Mouse (Mus musculus) neural tube, embryonic 11.5 days (tissue): ENCODE data around the gene Ppm1n. TPM values are rescaled to one million over a fixed set of nuclear protein-coding genes. Genes with fewer than 3 reads are reported as not detected.
A peak's percentile ranks its signal among the peaks of the same experiment; 100 is the strongest.

Experiments used
- ATAC-seq: fragments of 200-750 bp; cut with Nextera tagmentation; 2 replicates; pipeline ENCODE4 v1.8.0; 2017; ENCODE audit warnings: moderate number of reproducible peaks, mild to moderate bottlenecking, moderate TSS enrichment, moderate library complexity; ENCODE audit not compliant: insufficient read depth, low FRiP score, low TSS enrichment
- DNase-seq: peaks from one replicate; pipeline ENCODE4 v3.0.0-alpha.2; 2015; ENCODE audit warnings: low spot score
- H3K27ac ChIP-seq: fragments of 300-500 bp; sonication (generic); 2 replicates; pipeline ENCODE4 v1.5.1; 2014; ENCODE audit warnings: low read depth, mild to moderate bottlenecking, low read length
- H3K27me3 ChIP-seq: fragments of 300-500 bp; sonication (generic); 2 replicates; pipeline ENCODE4 v1.6.1; 2014; ENCODE audit warnings: mild to moderate bottlenecking, low read length, mixed read lengths; ENCODE audit not compliant: control insufficient read depth, insufficient read depth
- H3K36me3 ChIP-seq: fragments of 300-500 bp; sonication (generic); 2 replicates; pipeline ENCODE4 v1.6.1; 2014; ENCODE audit warnings: mild to moderate bottlenecking, low read length, moderate library complexity, mixed read lengths; ENCODE audit not compliant: control insufficient read depth, insufficient read depth
- H3K4me1 ChIP-seq: fragments of 300-500 bp; sonication (generic); 2 replicates; pipeline ENCODE4 v1.6.1; 2014; ENCODE audit warnings: low read length, mixed read lengths; ENCODE audit not compliant: control insufficient read depth, insufficient read depth
- H3K4me2 ChIP-seq: fragments of 300-500 bp; sonication (generic); 2 replicates; pipeline ENCODE4 v1.6.1; 2014; ENCODE audit warnings: low read depth, mild to moderate bottlenecking, moderate library complexity
- H3K4me3 ChIP-seq: fragments of 300-500 bp; sonication (generic); 2 replicates; pipeline ENCODE4 v1.5.1; 2014; ENCODE audit warnings: low read depth, low read length
- H3K9ac ChIP-seq: fragments of 300-500 bp; sonication (generic); 2 replicates; pipeline ENCODE4 v1.6.1; 2014; ENCODE audit warnings: mild to moderate bottlenecking, low read length
- H3K9me3 ChIP-seq: fragments of 300-500 bp; sonication (generic); 2 replicates; pipeline ENCODE4 v1.6.1; 2016; ENCODE audit warnings: low read length; ENCODE audit not compliant: control insufficient read depth
- WGBS: fragments of 180-500 bp; shearing (Covaris S2); extraction: QIAGEN DNeasy Blood & Tissue Kit; methylation state at CpG from one replicate; pipeline ENCODE4 v1.1.7; 2014; 5-methylcytosine and 5-hydroxymethylcytosine counted together
- polyA plus RNA-seq: library from polyadenylated mRNA; unstranded; fragments of >200 nt; fragmentation: Nextera tagmentation; extraction: Ambion mirVana; gene quantifications from 2 replicates; pipeline ENCODE4 v1.2.1, GENCODE M21; 2014

Ppm1n gene
- polyA plus RNA-seq, 1 experiment from 2014 or later = not detected

DNA sequence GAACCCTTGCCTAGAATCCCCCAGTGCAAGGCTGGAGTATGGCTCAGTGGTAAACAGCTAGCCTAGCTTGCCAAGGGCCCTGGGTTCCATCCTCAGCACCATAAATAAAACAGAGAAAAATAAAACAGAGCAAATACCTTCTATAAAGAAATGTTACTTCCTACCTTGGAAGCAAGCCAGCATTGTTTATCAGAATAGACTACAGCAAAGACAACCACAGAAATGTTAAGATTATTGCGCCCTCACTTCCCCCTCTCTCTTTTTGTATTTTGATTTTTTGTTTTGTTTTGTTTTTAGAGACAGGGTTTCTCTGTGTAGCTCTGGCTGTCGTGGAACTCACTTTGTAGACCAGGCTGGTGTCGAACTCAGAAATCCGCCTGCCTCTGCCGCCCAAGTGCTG lies 17.9 kb upstream of the Ppm1n start:
- no peak for ATAC-seq

DNA sequence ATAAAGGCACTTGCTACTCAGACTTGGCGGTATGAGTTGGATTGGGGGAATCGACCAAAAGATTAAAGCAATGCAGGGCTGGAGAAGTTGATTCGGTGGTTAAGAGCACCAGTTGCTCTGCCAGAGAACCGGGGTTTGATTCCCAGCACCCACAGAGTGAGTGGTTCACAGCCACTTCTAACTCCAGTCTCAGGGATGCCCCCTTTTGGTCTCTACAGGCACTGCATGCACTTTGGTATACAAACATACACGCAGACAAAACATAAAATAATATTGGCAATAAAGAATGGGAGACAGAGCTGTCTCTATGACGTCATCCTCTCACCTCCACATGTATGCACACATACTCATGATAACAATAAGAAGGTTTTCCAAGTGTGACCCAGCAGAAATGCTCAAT lies 17.2 kb upstream of the Ppm1n start:
- Histone ChIP-seq H3K9me3 (0 out of 2 replicates have a peak, but pooled peaks cover 2% of the 10 kb centered on the region), H3K27ac (no peak overlapping the region), H3K36me3 (no peaks in the 10 kb centered on the region; the same call in 1 of the 2 replicates), H3K4me3 (no peak overlapping the region), H3K27me3 (peaks cover 6% of the 10 kb centered on the region), H3K4me2 (no peak overlapping the region), H3K4me1 (peaks cover 6% of the 10 kb centered on the region; the same call in 1 of the 2 replicates), H3K9ac (no peak overlapping the region)
- ATAC-seq (no peak), DNase-seq (no peak)
- WGBS = 86% methylated on average over 6 of the region's 6 CpGs

More for the DNA sequence above, 17.9 kb upstream of the Ppm1n start:
- Histone ChIP-seq H3K9ac (no peak overlapping the region), H3K9me3 (0 out of 2 replicates have a peak, but pooled peaks cover 2% of the 10 kb centered on the region), H3K36me3 (no peaks in the 10 kb centered on the region; the same call in 1 of the 2 replicates), H3K4me3 (no peak overlapping the region), H3K27ac (no peak overlapping the region), H3K4me1 (peaks cover 6% of the 10 kb centered on the region; the same call in 1 of the 2 replicates), H3K27me3 (peaks cover 14% of the 10 kb centered on the region), H3K4me2 (no peak overlapping the region)
- DNase-seq = no peak
- WGBS = 92% methylated on average over 5 of the region's 5 CpGs

GRCm38 (mm10) chr7:19295503-19296185 lies 15.8 kb upstream of the Ppm1n start:
- no peak overlapping the region for H3K9ac ChIP-seq
- no peaks in the 10 kb centered on the region; the same call in 1 of the 2 replicates for H3K36me3 ChIP-seq
- no peak overlapping the region for H3K27ac ChIP-seq
- H3K4me3 ChIP-seq = no peak overlapping the region
- peaks cover 11% of the 10 kb centered on the region for H3K4me1 ChIP-seq
- 0 out of 2 replicates have a peak, but pooled peaks cover 2% of the 10 kb centered on the region for H3K9me3 ChIP-seq
- H3K4me2 ChIP-seq = peak overlapping the region; percentile 38
- 15% methylated on average over 21 of the region's 22 CpGs for WGBS
- DNase-seq = peak; percentile 94
- peak; percentile 56 for ATAC-seq
- H3K27me3 ChIP-seq = no peaks in the 10 kb centered on the region

- Histone ChIP-seq H3K9ac (peak overlapping the region; percentile 41), H3K36me3 (peaks cover 3% of the 10 kb centered on the region; the same call in 1 of the 2 replicates), H3K9me3 (0 out of 2 replicates have a peak, but pooled peaks cover 2% of the 10 kb centered on the region), H3K4me1 (peaks cover 12% of the 10 kb centered on the region), H3K4me3 (peak overlapping the region; percentile 15; the same call in 1 of the 2 replicates), H3K4me2 (peak overlapping the region; percentile 43), H3K27ac (peak overlapping the region; percentile 7; the same call in 1 of the 2 replicates), H3K27me3 (no peaks in the 10 kb centered on the region)
- no peak; the same call in 1 of the 2 replicates for ATAC-seq
- DNase-seq = peak; percentile 50
- 0% methylated on average over 16 of the region's 20 CpGs for WGBS
Observed at GRCm38 (mm10) chr7:19290969-19291596, 11.2 kb upstream of the Ppm1n start.

DNA sequence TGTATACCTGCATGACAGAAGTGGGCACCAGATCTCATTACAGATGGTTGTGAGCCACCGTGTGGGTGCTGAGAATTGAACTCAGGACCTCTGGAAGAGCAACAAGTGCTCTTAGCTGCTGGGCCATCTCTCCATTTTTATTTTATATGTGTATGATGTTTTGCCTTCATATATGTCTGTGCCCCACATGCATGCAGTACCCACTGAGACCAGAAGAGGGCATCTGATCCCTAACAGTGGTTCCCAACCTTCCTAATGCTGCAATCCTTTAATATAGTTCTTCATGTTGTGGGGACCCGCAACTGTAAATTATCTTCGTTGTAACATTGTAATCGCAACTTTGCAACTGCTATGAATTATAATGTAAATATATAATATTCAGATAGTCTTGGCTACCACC lies 4.9 kb upstream of the Ppm1n start:
- Histone ChIP-seq H3K4me2 (no peak overlapping the region), H3K36me3 (peaks cover 3% of the 10 kb centered on the region; the same call in 1 of the 2 replicates), H3K9ac (no peak overlapping the region), H3K27me3 (peaks cover 16% of the 10 kb centered on the region), H3K27ac (no peak overlapping the region), H3K4me3 (no peak overlapping the region), H3K4me1 (0 out of 2 replicates have a peak, but pooled peaks cover 2% of the 10 kb centered on the region), H3K9me3 (no peaks in the 10 kb centered on the region)
- DNase-seq = peak; percentile 66
- WGBS = 29% methylated on average over 4 of the region's 4 CpGs
- ATAC-seq = no peak

DNA sequence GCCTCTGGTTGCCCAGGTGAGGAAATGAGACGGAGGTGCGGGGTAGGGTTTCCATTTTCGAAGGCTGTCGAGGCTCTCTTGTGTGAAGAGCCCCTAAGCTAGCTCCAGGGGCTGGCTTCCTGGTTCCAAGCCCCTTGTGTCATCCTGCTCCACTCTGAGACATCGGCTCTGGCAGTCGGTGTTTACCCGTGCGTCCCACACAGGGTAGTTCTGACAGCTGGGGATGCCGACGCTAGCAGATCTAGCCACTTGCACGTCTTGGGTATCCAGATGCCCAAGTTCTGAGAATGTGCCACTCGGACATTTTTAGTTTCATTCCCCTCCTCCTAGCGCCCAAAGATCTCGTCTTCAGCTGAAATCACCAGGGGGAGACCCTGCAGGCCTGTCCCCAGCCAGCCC lies 3.5 kb upstream of the Ppm1n start:
- H3K27ac ChIP-seq = no peak overlapping the region
- peak overlapping the region; percentile 62 for H3K4me2 ChIP-seq
- DNase-seq (no peak), ATAC-seq (no peak)
- peak overlapping the region; percentile 51 for H3K4me3 ChIP-seq
- no peaks in the 10 kb centered on the region for H3K9me3 ChIP-seq
- WGBS = 39% methylated on average over 14 of the region's 14 CpGs
- H3K9ac ChIP-seq = peak overlapping the region; percentile 73
- H3K27me3 ChIP-seq = peaks cover 30% of the 10 kb centered on the region
- peaks cover 2% of the 10 kb centered on the region; the same call in 1 of the 2 replicates for H3K36me3 ChIP-seq
- 0 out of 2 replicates have a peak, but pooled peaks cover 2% of the 10 kb centered on the region for H3K4me1 ChIP-seq

DNA sequence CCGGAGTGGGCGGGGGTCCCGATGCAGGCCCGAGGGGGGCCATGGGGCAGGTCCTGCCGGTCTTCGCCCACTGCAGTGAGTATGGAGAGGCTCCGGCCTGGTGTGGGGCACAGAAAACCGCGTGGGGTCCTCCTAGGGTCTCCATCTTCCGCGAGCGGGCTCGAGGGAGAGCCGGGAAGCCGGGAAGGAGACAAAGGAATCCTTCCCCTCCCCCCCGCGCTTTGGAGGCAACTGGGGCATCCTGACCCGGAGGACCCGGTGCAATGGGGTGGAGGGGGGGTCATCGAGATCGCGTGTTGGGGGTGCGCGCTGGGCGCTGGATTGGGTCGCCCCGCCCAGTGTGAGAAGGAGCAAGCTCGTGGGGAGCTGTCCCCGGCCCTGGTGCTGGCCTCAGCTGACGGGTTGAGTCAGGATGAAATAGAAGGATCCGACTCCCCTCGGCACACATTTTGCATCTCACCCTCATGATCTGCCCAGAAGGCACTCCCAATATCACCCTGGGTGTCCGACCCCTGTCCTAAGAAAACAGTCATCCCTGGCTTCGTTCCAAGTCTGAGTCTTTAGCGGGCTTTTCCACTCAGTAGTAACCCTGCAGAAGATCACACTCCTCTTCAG lies 3.0 kb upstream of the Ppm1n start:
- Histone ChIP-seq H3K9me3 (no peaks in the 10 kb centered on the region), H3K4me2 (peak overlapping the region; percentile 62), H3K36me3 (peaks cover 2% of the 10 kb centered on the region; the same call in 1 of the 2 replicates), H3K27ac (peak overlapping the region; percentile 47), H3K4me3 (peak overlapping the region; percentile 51), H3K27me3 (peaks cover 35% of the 10 kb centered on the region), H3K9ac (peak overlapping the region; percentile 73), H3K4me1 (0 out of 2 replicates have a peak, but pooled peaks cover 2% of the 10 kb centered on the region)
- under 1% methylated on average over 33 of the region's 35 CpGs for WGBS
- peak; percentile 74 for DNase-seq
- ATAC-seq = peak; percentile 79

GRCm38 (mm10) chr7:19282385-19282784 lies 2.5 kb upstream of the Ppm1n start, which contains the start of gene Rtn2:
TSS of gene Rtn2 (plus strand) at chr7:19282624.
- DNase-seq (peak; percentile 90), ATAC-seq (peak; percentile 82)
- peaks cover 2% of the 10 kb centered on the region; the same call in 1 of the 2 replicates for H3K36me3 ChIP-seq
- WGBS = 1% methylated on average over 37 of the region's 37 CpGs
- peak within 1 kb of the TSS; percentile 62 for H3K4me2 ChIP-seq
- peaks cover 37% of the 10 kb centered on the region for H3K27me3 ChIP-seq
- peak within 1 kb of the TSS; percentile 47 for H3K27ac ChIP-seq
- H3K9me3 ChIP-seq = no peaks in the 10 kb centered on the region
- 0 out of 2 replicates have a peak, but pooled peaks cover 2% of the 10 kb centered on the region for H3K4me1 ChIP-seq
- H3K4me3 ChIP-seq = peak within 1 kb of the TSS; percentile 51
- peak within 1 kb of the TSS; percentile 73 for H3K9ac ChIP-seq
